Mouse (Mus musculus): ENCODE measurements around the gene Micu1.
A peak's percentile ranks its signal among the peaks of the same experiment; 100 is the strongest.

The Micu1 gene

DNA sequence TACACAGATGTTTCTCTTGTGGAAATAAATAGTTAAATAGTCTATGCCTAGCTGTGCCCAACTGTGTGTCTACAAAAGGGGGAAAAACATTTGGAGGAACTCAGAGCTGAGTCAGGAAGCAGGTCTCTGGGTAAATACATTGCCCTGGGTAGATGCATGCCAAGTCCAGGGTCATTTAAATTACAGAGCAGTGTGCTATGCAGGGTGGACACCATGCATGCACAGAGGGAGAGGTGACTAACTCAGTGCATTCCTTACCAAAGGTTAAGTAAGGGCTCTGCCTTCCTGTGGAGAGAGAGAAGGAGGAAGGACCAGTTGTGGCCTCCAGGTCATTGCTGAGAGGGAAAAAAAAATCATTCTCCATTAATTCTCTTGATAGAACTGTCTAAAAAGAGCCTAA is 22.4 kb downstream of the Micu1 start:
- DNase-seq: no peak

GRCm38 (mm10) chr10:59727251-59727650 is 25.0 kb downstream of the Micu1 start:
- DNase-seq: no peak

GRCm38 (mm10) chr10:59729261-59729660 is 27.0 kb downstream of the Micu1 start:
- DNase-seq: no peak

DNA sequence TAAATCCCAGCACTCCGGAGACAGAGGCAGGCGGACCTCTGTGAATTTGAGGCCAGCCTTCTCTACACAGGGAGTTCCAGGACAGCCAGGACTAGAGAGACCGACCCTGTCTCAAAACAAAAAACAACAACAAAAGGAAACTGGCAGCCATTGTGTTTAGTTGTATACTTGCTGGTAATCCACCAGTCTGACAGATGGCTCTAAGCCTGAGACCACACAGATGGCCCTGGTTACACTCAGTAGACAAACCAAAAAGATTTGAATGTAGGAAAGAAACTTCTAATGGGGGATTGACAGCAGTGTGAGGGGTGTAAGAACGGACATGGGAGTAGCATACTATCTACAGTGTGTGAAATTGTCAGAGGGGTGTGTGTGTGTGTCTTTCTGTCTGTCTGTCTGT is 27.6 kb downstream of the Micu1 start:
- no peak for DNase-seq

- DNase-seq: no peak
Measured at GRCm38 (mm10) chr10:59736027-59736598, 33.8 kb downstream of the Micu1 start.

- DNase-seq: peak; percentile 54 to 63
Measured at GRCm38 (mm10) chr10:59741448-59741847, 39.2 kb downstream of the Micu1 start.

DNA sequence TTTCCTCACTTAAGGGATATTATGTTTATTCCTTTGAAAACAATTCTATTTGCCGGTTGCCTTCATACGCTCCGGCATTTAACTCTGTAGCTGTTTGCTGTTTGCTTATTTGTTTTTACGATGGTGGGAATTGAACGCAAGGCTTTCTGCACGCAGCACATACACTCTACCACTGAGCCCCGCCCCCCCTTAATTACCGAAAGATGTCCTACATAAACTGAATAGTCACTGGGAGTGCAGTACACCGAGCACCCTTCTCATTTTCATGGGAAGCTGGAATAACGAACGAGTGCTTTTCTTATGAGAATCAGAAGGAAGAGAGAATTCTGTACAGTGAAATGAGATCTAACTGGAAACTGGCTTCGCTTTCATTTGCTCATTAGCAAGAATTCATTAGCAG is 41.1 kb downstream of the Micu1 start:
- no peak for DNase-seq

- DNase-seq: no peak
Measured at GRCm38 (mm10) chr10:59743969-59744368, 41.7 kb downstream of the Micu1 start.

- no peak for DNase-seq
Measured at GRCm38 (mm10) chr10:59747334-59747733, 45.1 kb downstream of the Micu1 start.

- DNase-seq: no peak
Measured at GRCm38 (mm10) chr10:59748699-59749200, 46.5 kb downstream of the Micu1 start.

DNA sequence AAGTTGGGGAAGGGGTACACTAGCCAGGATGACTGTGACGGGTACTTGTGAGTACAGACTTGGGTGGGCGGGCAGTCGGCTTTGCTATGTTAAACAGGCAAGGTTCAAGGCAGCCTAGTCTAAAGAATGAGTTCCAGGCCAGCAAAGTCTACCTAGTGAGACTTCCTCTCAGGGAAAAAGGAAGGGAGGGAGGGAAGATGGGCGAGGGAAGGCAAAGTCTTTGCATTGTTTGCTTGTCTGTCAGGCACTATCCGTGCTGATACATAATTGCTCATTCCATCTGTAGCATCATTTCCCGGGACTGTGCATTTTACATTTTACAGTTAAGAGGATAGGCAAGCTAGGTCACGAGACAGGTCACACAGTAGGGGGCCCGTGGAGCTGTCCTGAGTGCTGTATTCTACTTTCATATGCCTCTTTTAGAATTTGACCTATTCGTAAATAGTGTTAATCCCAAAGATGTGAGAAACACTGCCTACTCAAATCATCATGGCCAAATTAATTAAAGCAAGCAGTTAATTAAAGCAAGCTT is 51.3 kb downstream of the Micu1 start:
- DNase-seq: no peak

DNA sequence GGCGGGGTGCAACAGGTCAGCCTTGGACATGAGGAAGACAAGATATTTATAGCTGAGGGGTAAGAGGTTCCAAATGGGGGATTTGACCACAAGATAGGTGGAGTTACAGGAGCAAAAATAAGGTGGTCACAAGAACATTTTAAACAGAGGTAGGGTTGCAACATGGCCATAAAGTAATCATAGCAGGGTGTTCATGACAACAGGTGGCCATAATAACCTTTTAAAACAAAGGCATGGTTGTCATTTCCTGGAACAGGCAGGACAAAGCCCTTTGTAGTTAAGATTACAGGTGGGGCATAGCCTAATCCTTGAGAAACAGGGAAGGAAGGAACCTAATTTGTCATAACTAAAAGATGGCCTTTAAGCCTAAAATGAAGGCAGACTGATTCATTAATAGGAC is 51.8 kb downstream of the Micu1 start:
- no peak for DNase-seq

DNA sequence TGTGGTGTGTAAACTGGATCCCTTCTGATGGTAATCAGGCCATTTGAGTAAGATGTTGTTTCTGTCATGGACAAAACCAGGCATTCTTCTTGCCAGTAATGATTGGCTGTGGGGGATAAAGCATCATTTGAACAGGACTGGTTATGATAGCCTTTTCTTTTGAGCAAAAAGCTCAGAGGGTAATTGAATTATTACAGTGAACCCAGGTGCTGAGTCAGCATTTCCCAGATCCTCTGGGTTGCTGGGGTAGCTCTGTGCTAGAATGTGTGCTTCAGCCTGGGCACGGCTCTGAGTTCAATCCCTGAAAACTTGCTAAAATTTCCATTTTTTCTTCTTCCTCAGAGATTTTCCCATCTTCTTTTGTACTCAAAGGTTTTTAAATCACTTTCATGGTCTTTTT is 52.6 kb downstream of the Micu1 start:
- DNase-seq: no peak

- DNase-seq: no peak
Measured at GRCm38 (mm10) chr10:59755681-59756080, 53.4 kb downstream of the Micu1 start.

DNA sequence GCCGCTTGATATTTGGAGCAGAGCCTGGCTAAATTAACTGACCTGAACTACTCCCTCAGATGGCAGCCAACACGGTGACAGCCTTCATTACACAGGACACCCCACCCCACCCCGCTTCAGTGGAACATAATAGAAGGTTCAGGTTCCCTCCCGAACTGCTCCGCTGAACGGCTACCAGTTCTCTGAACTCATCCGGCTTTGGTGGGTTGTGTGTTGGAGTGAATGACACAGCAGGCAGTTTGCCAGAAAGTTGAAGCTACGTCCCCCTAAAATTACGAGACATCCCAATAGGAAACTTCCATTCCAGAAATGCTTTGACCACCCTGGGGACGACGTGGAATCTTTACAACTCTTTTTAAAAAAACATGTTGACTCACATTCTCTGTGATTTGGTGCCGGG is 53.8 kb downstream of the Micu1 start:
- DNase-seq: peak; percentile 30 to 51

- DNase-seq: no peak
Measured at GRCm38 (mm10) chr10:59756570-59756969, 54.3 kb downstream of the Micu1 start.

DNA sequence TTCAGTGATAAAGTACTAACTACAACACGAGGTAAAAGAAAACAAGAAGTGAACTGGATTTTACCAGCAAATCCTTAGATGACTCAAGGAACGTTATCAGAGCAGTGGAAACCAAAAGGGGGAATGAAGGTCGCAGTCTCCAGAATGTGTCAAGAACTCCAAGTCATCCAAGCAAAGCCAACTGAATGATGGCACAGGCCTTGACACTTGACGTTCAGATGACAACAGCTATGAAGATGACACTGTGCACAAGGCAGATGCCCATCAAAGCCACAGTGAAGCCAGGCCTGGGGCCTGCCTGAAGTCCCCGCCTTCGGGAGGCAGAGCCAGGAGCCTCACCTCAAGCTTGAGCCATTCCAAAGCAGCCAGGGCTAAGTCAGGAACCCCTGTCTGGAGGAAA is 62.5 kb downstream of the Micu1 start:
- no peak for DNase-seq

DNA sequence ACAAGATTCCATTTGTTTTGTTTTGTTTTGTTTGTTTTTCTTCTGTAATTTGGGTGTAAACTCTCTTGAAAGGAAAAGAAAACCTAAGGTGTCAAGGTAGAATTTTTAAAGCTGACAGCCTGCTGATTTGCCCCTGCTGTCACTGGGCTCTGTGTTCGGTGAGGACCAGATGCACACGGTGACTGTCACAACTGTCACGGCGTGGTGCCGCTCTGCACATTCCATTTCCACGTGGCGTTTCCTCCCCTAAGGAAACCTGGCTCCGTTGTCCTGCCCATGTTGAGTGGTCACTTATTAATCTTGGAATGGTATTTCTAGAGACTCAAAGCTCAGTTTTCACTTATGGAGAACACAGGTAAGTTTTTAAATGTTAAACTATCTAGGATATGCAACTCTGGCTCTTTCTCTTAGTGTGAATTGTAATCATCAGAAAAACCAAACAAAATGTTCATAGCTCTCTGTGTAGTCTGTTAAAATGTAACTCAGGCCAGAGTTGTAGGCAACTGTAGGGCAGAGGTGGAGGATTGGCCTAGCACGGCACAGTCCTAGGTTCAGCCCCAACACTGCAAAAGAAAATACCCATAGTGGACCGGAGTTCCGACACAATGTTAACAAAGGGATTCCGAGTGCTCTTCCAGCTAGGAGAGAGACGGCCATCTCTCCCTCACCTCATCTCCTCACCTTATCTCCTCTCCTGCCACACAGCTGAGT is 66.2 kb downstream of the Micu1 start:
- no peak for DNase-seq

DNA sequence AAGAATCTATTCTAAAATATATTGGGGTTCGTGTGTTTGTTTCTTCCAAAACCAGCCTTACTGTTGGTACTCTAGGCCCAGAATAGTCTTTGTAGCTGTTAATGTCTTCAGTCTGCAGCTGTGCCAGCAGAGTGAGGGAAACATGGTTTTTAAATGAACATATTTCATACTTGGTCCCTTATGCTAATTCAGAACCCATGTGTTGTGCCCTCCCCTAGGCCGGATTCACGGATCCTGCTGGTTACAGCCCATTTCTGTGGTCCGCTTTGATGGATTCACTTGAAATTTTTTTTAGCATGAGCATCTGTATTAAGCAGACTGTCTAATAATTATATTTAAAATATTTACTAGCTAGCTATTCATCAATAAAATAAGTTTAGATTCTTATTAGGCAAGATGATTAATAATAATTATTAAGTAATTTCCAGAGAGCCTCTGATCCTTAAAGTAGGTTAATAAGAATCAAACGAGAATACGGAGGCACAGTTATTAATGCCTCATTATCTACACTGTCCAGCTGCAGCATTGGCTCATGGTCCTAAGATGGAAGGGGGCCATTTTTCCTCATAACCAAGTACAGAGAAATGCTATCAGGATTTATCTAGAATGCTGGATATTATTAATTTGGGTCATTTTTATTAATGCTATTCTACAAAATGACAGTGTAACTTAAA is 69.2 kb downstream of the Micu1 start:
- DNase-seq: no peak

- DNase-seq: no peak
Measured at GRCm38 (mm10) chr10:59772049-59772397, 69.7 kb downstream of the Micu1 start.

- no peak for DNase-seq
Measured at GRCm38 (mm10) chr10:59773441-59774140, 71.3 kb downstream of the Micu1 start.

GRCm38 (mm10) chr10:59774141-59774534 is 71.9 kb downstream of the Micu1 start:
- DNase-seq: no peak

DNA sequence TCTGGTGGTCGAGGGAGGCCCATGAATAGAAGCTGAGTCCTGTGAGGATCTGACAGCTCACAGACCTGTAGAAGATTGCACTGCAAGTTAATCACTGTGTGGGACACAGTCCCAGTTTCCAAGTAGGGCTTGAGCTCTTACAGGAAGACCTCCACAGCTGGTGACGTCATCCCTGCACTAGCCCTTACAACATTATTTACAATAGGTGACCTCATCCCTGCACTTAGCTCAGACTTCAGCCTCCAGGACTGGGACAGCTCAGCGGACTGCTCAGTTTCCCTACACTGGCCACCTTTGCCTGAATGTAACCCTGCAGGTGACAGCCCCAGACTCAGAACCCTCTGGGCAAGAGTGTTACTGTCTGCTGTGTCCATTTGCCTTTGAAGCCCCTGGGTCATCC is 75.0 kb downstream of the Micu1 start:
- DNase-seq: no peak
